Mouse (Mus musculus): ENCODE measurements around the gene Nip7.
A peak's percentile ranks its signal among the peaks of the same experiment; 100 is the strongest.
"Not testable (repeated sequence)": the region's sequence is repeated elsewhere in the genome, so short reads cannot be mapped to it uniquely, and the experiment has no call there.

Gene Nip7

DNA sequence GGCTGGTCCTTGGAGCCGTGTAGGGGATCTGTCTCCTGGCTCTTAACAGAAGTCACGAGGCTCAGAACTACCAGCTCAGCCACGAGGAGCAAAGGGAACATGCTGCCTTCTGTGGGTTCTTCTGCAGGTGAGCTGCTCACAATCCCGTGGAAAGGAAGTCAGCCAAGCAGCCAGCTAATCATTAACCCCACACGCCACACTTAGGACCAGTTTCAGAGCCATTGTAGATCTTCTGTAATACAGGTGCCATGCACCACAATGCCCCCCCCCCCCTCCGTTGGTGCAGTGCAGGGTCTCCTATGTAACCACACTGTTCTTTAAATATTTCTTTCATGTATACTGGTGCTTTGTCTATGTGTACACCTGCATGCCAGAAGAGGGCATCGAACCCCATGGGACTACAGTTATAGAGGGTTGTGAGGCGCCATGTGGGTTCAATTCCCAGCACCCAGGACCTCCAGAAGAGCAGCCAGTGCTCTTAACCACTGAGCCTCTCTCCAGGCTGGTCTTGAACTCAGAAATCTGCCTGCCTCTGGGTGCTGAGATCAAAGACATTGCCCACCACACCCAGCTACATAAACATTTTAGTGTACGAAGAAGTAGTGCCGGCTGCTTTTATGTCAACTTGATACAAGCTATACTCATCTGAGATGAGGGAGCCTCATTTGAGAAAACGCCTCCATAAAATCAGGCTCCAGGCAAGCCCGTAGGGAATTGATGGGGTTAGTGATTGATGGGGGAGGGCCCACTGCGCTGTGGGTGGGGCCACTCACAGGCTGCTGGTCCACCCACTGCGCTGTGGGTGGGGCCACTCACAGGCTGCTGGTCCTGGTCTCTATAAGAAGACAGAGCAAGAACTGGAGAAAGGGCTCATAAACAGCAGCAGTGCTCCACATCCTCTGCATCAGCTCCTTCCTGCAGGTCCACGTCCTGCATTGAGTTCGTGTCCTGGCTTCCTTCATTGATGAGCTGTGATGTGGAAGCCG, 9.1 kb downstream of the Nip7 start, which contains the start of gene Tmed6:
Tmed6 (minus strand) TSS at position 134 of the 986 bp plus-strand sequence.
- DNase-seq (ENCODE audit: low read depth, low spot score) = no peak

DNA sequence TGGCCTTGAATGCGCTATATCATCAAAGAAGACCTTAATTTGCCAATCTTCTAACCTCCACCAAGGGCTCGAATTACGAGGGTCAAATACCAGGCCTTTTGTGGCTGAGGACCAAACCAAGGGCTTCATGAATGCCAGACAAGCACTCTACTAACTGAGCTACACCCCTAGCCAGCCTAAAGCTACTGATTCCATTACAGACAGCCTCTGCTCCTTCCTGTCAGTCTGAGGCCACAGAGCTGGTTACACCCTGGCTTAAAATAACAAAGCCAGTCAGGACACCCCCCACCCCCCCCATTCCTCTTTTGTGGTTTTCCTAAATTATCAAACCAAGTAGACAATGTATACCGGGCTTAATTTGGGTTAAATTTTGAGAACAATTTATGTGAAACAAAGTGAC, 17.0 kb downstream of the Nip7 start:
- no peak for DNase-seq (ENCODE audit: low read depth, low spot score)

GRCm38 (mm10) chr8:107074128-107074527, 17.5 kb downstream of the Nip7 start:
- DNase-seq (ENCODE audit: low read depth, low spot score) = no peak

- no peak for DNase-seq (ENCODE audit: low read depth, low spot score)
Observed at GRCm38 (mm10) chr8:107076239-107076888, 19.7 kb downstream of the Nip7 start.

DNA sequence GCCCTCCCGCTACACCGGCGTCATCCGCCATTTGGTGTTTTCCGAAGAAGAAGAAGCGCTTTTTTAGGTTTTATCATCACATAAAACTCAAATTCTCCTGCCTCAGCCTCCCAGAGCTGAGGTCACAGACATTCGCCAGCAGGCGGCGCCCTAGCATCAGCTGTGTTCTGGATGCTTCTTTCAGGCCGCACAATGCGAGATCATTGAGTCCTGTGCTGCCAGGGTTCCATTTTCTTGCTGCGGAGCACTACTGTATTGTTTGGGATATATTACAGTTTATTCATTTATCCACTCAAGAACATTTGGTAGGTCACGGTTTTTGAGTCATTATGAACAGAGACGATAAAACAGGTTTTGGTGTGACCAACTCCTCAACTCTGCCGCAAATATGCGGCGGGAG, 28.7 kb downstream of the Nip7 start:
- DNase-seq (ENCODE audit: low read depth, low spot score) = no peak

DNA sequence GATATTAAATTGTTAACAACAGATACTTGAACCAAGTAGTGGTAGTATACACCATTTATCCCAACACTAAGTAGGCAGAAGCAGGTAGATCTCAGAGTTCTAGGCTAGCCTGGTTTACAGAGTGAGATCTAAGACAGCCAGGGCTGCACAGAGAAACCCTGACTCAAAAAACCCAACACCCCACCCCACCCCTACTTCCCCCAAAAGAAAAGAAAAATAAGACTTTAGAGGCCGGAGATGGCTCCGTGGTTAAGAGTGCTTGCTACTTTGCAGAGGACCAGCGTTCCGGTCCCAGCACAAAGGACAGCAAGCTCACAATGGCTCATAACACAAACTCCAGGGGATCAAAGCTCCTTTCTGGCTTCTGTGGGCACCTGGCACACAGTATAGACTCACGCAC, 29.3 kb downstream of the Nip7 start:
- DNase-seq (ENCODE audit: low read depth, low spot score) = no peak

DNA sequence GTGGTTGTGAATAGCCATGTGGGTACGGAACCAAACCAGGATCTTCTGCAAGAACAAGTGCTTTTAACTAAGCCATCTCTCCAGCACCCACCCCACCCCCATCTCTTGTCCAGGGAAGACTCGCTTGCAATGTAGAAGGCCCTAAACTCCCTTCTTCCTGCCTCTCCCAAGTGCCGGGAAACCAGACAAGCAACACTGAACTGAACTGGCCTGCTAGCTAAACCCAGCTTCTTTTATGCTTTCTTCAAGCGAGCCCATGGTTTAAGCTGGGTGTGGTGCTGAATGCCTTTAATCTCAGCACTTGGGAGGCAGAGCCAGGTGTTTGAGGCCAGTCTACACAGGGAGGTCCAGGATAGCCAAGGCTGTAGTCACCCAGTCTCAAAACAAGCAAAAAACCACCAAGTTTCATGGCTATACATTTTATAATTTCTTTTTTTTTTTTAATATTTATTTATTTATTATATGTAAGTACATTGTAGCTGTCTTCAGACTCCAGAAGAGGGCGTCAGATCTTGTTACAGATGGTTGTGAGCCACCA, 31.9 kb downstream of the Nip7 start:
- DNase-seq (ENCODE audit: low read depth, low spot score) = no peak

DNA sequence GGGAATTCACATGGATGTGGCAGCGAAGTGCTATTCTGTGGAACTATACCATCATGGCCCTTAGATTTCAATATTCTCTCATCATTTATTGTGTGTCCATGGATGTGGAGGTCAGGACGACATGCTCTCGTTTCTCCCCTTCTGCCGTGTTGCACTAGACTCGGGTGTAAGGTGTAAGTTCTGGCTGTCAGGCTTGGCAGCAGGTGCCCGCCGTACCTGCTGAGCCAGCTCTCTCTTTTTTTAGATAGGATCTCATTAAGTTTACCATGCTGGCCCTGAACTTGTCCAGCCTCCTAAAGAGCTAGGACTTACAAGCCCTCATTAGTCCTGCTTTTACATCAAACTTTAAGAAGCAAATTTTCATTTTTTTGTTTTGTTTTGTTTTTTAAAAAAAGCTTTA, 33.9 kb downstream of the Nip7 start:
- DNase-seq (ENCODE audit: low read depth, low spot score) = no peak

GRCm38 (mm10) chr8:107095717-107096365, 39.2 kb downstream of the Nip7 start:
- DNase-seq (ENCODE audit: low read depth, low spot score) = no peak

- peak; percentile 80 for DNase-seq (ENCODE audit: low read depth, low spot score)
Observed at GRCm38 (mm10) chr8:107096366-107097036, 39.8 kb downstream of the Nip7 start, which contains the start of gene Terf2. Terf2 (minus strand) TSS chr8:107096547.

- no peak for DNase-seq (ENCODE audit: low read depth, low spot score)
Observed at GRCm38 (mm10) chr8:107100635-107101034, 44.0 kb downstream of the Nip7 start.

- DNase-seq (ENCODE audit: low read depth, low spot score) = no peak
Observed at GRCm38 (mm10) chr8:107104547-107104946, 47.9 kb downstream of the Nip7 start.

GRCm38 (mm10) chr8:107108089-107108488, 51.4 kb downstream of the Nip7 start:
- DNase-seq (ENCODE audit: low read depth, low spot score) = not testable (repeated sequence)

DNA sequence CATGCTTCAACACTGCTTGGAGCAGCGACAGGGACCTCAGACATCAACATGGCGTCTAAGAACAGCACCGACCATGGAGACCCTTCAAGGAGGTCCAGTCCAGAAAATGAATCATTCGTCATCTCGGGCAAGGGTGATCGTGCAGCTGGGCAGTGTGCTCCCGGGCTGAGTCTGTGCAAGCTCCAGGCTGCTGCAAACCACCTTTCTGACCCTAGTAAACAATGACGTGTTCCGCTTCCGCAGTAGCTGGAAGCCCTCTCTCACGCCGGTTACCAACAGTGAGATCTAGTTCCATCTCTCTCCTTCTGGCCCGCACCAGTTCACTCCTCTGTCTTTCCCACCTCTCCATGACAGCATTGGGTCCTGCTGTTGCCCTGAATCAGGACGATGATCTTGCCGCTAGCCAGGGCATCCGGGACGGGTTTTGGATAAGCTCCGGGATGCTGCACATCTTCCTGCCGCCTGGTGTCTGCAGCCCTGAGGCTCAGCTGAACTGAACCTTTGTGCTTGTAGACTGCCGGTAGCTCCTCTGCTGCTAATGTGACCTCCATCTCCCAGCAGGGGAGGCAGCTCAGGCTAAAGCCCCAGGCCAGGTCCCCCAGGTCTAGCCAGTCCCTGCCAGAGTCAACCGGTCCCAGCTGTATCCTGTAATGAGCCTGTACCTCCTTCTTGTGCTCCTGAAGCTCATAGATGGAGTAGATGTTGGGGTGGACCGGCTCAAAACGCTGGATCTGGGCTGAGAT, 52.5 kb downstream of the Nip7 start:
- DNase-seq (ENCODE audit: low read depth, low spot score) = no peak

- DNase-seq (ENCODE audit: low read depth, low spot score) = no peak
Observed at GRCm38 (mm10) chr8:107109816-107110435, 53.2 kb downstream of the Nip7 start.
